In the genomic region with DNA sequence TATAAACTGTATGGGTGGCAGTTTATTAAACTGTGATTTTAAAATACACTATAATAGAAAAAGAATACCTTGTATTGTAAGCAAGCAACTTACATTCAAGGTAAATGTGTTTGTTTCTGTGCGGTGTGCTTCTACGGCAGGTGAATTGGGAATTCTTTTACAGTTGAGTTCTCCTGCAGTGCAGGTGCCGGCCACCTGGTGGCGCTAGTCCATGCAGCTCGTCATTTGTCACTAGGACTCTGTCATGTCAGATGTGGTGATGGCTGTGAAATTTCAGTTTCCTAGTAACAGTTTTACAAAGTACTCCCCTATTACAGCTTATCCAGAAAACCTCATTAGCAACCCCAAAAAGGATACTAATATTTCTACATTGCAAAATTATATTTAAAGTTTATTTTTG, we compare ENCODE assay signal across 8 mouse cellular contexts. TPM values are rescaled to one million over a fixed set of nuclear protein-coding genes. Genes with fewer than 3 reads are reported as not detected.
DNase-seq lines count a peak whose midpoint lies in the region; ATAC-seq lines count a peak whose summit lies in the region.

No protein-coding gene starts in this region.

- no peaks in the 10 kb centered on the region for H3K27me3 ChIP-seq in splenic B cell, adult 2 months (ENCODE audit: control insufficient read depth, insufficient read depth, low read length, poor library complexity, severe bottlenecking)

- DNase-seq in heart, adult 11 months: peak; percentile 73
- no peak for DNase-seq in heart, adult 9 months (ENCODE audit: low spot score in 2 of 2)
- DNase-seq in urinary bladder, postnatal 36 days (ENCODE audit: low spot score in 2 of 2): peak; percentile 33 to 41
- DNase-seq in urinary bladder, postnatal 10 days (ENCODE audit: low spot score): no peak
- DNase-seq in lung, postnatal 4 days: peak; percentile 47 to 62
- DNase-seq in splenic B cell, adult 2 months (ENCODE audit: low read depth, low spot score): peak; percentile 64

- H3K36me3 ChIP-seq in splenic B cell, adult 2 months (ENCODE audit: control insufficient read depth, insufficient read depth, low read length, poor library complexity, severe bottlenecking): peaks cover 10% of the 10 kb centered on the region; the same call in 1 of the 2 replicates

- ATAC-seq in common myeloid progenitor, adult 5-6 weeks (replicated peaks; ENCODE audit: low read depth, poor library complexity, severe bottlenecking): peak; percentile 94
- peak; percentile 80 for ATAC-seq in inflammation-experienced regulatory T-cells, adult 6 months

RNA-seq across cellular contexts. Expression of gene Gpr180, which starts 20.2 kb away (rescaled TPM):
- 6.5 and 11.1 TPM in 2 replicates for total RNA-seq in common myeloid progenitor, adult 5-6 weeks (2017)
- 1 to 10 TPM; 3.9 to 9.0 (median 6.0) TPM for polyA plus RNA-seq in inflammation-experienced regulatory T-cells, adult 6 months (2017; shearing (Covaris generic))

RNA-seq across cellular contexts. Expression of gene Tgds, which starts 24.6 kb away (rescaled TPM):
- total RNA-seq in common myeloid progenitor, adult 5-6 weeks (2017): 12.1 and 14.5 TPM in 2 replicates
- polyA plus RNA-seq in inflammation-experienced regulatory T-cells, adult 6 months (2017; shearing (Covaris generic)): 10 to 100 TPM; 32.9 to 43.8 (median 38.4) TPM

Comparison
In these comparisons a context has a peak if more than half of its experiments do, and no peak if none do; other contexts are left out.
1. DNase-seq: peak in heart, adult 11 months (single experiment), urinary bladder, postnatal 36 days (2 of 2), lung, postnatal 4 days (2 of 2) and splenic B cell, adult 2 months (single experiment); none in heart, adult 9 months (0 of 2) and urinary bladder, postnatal 10 days (single experiment).